Mouse (Mus musculus) limb, embryonic 11.5 days (tissue): ENCODE measurements around the gene Pgs1. TPM values are rescaled to one million over a fixed set of nuclear protein-coding genes. Genes with fewer than 3 reads are reported as not detected.

Experiments used
- ATAC-seq: fragments of 200-750 bp; cut with Nextera tagmentation; 2 replicates; pipeline ENCODE4 v1.8.0; 2017; ENCODE audit warnings: low read depth; ENCODE audit not compliant: insufficient number of reproducible peaks, low FRiP score, low TSS enrichment
- DNase-seq: peaks from one replicate; pipeline ENCODE4 v3.0.0-alpha.2; 2015; ENCODE audit warnings: low spot score
- H3K27ac ChIP-seq: fragments of 300-500 bp; sonication (generic); replicated peaks from 2 replicates; pipeline ENCODE4 v1.5.1; 2014; ENCODE audit warnings: low read depth, mild to moderate bottlenecking, low read length
- H3K27me3 ChIP-seq: fragments of 300-500 bp; sonication (generic); 2 replicates; pipeline ENCODE4 v1.6.1; 2014; ENCODE audit warnings: mild to moderate bottlenecking, low read length, mixed read lengths; ENCODE audit not compliant: control insufficient read depth, insufficient read depth
- H3K36me3 ChIP-seq: fragments of 300-500 bp; sonication (generic); 2 replicates; pipeline ENCODE4 v1.6.1; 2014; ENCODE audit warnings: mild to moderate bottlenecking, low read length, moderate library complexity, mixed read lengths; ENCODE audit not compliant: control insufficient read depth, insufficient read depth
- H3K4me1 ChIP-seq: fragments of 300-500 bp; sonication (generic); 2 replicates; pipeline ENCODE4 v1.6.1; 2014; ENCODE audit warnings: low read length, mixed read lengths; ENCODE audit not compliant: control insufficient read depth, insufficient read depth
- H3K4me2 ChIP-seq: fragments of 300-500 bp; sonication (generic); 2 replicates; pipeline ENCODE4 v1.6.1; 2014; ENCODE audit warnings: low read depth, mild to moderate bottlenecking, moderate library complexity; ENCODE audit not compliant: severe bottlenecking
- H3K4me3 ChIP-seq: fragments of 300-500 bp; sonication (generic); 2 replicates; pipeline ENCODE4 v1.5.1; 2014; ENCODE audit warnings: low read depth, low read length
- H3K9ac ChIP-seq: fragments of 300-500 bp; sonication (generic); 2 replicates; pipeline ENCODE4 v1.6.1; 2014; ENCODE audit warnings: mild to moderate bottlenecking, low read length
- H3K9me3 ChIP-seq: fragments of 300-500 bp; sonication (generic); 2 replicates; pipeline ENCODE4 v1.6.1; 2016; ENCODE audit warnings: low read length; ENCODE audit not compliant: control insufficient read depth
- WGBS: fragments of 180-500 bp; shearing (Covaris S2); extraction: QIAGEN DNeasy Blood & Tissue Kit; methylation state at CpG from one replicate; pipeline ENCODE4 v1.1.7; 2014; 5-methylcytosine and 5-hydroxymethylcytosine counted together
- polyA plus RNA-seq: library from polyadenylated mRNA; unstranded; fragments of >200 nt; fragmentation: Nextera tagmentation; extraction: Ambion mirVana; gene quantifications from 2 replicates; pipeline ENCODE4 v1.2.1, GENCODE M21; 2014

The Pgs1 gene
- polyA plus RNA-seq, 1 experiment from 2014 or later: 38.4 TPM

DNA sequence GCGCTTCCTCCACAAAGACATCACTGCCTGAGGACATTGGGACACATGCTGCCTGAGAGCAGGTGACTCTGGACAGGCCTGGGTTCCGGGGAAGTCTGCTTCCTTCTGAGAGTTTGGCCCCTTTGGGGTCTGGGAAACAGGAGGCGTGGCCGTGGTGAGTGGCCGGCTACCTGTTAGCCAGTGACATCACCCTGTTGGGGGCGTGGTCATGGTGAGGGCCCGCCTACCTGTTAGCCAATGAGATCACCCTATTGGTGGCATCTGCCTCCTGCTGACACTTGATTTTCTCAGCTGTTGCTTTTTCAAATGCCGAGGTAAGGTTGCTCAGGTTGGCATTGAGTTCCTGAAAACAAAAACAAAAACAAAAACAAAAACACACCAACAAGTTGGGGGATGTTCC, 63.5 kb downstream of the Pgs1 start:
- Histone ChIP-seq H3K4me2 (no peak overlapping the region), H3K9ac (no peak overlapping the region), H3K4me1 (no peaks in the 10 kb centered on the region), H3K9me3 (no peaks in the 10 kb centered on the region), H3K36me3 (no peaks in the 10 kb centered on the region), H3K27me3 (no peaks in the 10 kb centered on the region), H3K27ac (no peak overlapping the region), H3K4me3 (no peak overlapping the region)
- WGBS: 19% methylated on average over 8 of the region's 8 CpGs
- ATAC-seq: no peak
- DNase-seq: peak; percentile 47

DNA sequence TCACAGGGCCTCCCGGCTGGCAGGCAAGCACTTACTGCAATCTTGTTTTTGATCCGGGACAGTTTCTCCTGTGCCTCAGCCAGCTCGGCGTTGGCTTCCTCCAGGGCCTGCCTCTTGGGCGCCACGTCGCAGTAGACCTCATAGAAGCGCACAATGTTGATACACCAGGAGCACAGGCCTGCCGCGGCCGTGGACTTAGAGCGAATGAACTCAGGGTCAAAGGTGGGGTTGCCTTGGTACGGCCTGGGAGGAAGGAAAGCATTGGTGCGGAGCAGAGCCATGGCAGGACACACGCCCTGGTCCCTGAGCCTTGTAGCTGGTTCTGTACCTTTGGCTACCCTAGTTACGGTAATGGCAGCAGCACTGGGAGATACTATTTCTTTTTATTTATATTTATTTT, 64.1 kb downstream of the Pgs1 start:
- Histone ChIP-seq H3K36me3 (no peaks in the 10 kb centered on the region), H3K4me3 (no peak overlapping the region), H3K4me1 (no peaks in the 10 kb centered on the region), H3K9ac (no peak overlapping the region), H3K4me2 (no peak overlapping the region), H3K27ac (no peak overlapping the region), H3K9me3 (no peaks in the 10 kb centered on the region), H3K27me3 (no peaks in the 10 kb centered on the region)
- no peak for DNase-seq
- no peak for ATAC-seq
- WGBS: 80% methylated on average over 16 of the region's 16 CpGs

DNA sequence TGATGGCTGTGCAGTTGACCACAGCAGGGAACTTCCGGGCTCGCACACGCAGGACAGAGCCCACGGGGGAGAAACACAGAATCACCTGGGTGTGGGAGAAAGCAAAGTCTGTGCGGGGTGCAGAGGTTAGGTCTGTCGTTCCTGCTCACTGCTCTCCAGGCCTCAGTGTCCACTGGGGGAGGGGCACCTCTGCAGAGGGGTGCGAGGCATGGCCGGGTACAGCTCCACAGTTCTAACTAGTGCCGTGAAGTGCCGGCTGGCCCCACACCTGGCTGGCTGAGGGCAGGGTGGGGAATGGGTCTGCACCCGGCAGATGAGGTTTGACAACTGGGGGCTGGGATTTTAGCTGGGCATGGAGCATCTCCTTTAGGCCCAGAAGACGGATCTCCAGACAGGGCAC, 72.3 kb downstream of the Pgs1 start:
- Histone ChIP-seq H3K27me3 (no peaks in the 10 kb centered on the region), H3K9ac (no peak overlapping the region), H3K27ac (no peak overlapping the region), H3K4me1 (no peaks in the 10 kb centered on the region), H3K9me3 (no peaks in the 10 kb centered on the region), H3K4me3 (no peak overlapping the region), H3K36me3 (no peaks in the 10 kb centered on the region), H3K4me2 (no peak overlapping the region)
- WGBS: 71% methylated on average over 12 of the region's 12 CpGs
- DNase-seq: no peak
- no peak for ATAC-seq

DNA sequence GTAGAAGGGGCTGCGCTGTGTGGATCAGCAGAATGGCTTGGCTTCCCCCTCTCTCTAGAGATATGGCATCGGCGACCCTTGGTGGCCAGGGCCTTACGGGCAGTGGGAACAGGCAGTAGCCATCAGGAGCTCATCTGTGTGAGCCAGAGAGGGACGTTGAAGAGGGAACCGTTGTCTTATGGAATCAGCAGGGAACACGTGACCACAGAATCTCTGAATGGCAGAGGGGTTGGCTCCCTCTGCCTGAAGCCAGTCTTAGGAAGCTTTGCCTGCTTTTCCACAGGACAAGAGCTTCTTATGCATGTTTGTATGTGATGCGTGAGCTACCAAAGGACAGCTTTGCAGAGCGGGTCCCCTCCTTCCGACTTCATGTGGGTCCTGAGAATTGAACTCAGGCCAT, 72.8 kb downstream of the Pgs1 start:
- H3K4me1 ChIP-seq: no peaks in the 10 kb centered on the region
- DNase-seq (no peak), ATAC-seq (no peak)
- peak overlapping the region; percentile 7; the same call in 1 of the 2 replicates for H3K9ac ChIP-seq
- H3K9me3 ChIP-seq: no peaks in the 10 kb centered on the region
- H3K4me3 ChIP-seq: no peak overlapping the region
- WGBS: 64% methylated on average over 10 of the region's 10 CpGs
- no peak overlapping the region for H3K4me2 ChIP-seq
- no peaks in the 10 kb centered on the region for H3K27me3 ChIP-seq
- no peaks in the 10 kb centered on the region for H3K36me3 ChIP-seq
- no peak overlapping the region for H3K27ac ChIP-seq

DNA sequence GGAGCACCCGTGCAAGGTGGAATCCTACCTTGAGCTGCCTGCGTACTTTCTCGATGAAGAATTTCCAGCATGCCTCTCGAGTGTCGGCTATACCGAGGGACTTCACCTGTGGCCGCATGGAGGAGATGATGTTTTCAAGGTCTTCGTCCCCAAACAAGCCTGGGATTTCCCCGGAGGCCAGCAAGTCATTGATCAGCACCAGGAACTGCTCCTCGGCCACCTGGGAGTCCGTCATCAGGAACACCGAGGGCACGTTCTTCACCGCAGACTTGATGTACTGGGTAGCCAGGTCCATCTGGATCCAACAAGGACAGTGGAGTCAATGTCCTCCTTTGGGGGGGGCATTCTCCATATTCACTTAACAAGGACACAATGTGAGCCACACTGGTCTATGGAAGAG, 73.9 kb downstream of the Pgs1 start:
- Histone ChIP-seq H3K4me1 (no peaks in the 10 kb centered on the region), H3K36me3 (no peaks in the 10 kb centered on the region), H3K27me3 (no peaks in the 10 kb centered on the region), H3K4me2 (no peak overlapping the region), H3K9me3 (no peaks in the 10 kb centered on the region), H3K9ac (no peak overlapping the region), H3K27ac (no peak overlapping the region), H3K4me3 (no peak overlapping the region)
- no peak for ATAC-seq
- DNase-seq: no peak
- WGBS: 84% methylated on average over 14 of the region's 14 CpGs

DNA sequence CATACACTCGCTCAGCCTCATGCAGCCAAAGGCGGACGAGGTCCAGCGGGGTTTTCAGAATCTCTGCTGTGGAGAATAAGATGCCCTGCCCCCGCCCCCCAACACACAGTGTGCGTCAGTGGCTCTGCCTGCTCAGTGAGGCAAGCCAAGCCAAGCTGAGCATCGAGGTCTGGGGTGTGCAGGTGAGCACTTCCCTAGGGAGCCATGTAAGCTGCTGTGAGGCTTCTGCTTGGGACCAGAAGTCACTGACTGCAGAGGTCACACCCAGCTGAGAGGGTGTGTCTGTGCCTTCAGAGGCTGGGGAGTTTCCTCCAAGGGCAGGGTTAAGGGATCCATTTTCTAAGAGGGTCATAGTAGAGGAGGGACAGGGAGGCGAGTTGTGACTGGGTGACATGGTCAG, 81.5 kb downstream of the Pgs1 start:
- no peak overlapping the region for H3K4me2 ChIP-seq
- no peaks in the 10 kb centered on the region for H3K36me3 ChIP-seq

DNA sequence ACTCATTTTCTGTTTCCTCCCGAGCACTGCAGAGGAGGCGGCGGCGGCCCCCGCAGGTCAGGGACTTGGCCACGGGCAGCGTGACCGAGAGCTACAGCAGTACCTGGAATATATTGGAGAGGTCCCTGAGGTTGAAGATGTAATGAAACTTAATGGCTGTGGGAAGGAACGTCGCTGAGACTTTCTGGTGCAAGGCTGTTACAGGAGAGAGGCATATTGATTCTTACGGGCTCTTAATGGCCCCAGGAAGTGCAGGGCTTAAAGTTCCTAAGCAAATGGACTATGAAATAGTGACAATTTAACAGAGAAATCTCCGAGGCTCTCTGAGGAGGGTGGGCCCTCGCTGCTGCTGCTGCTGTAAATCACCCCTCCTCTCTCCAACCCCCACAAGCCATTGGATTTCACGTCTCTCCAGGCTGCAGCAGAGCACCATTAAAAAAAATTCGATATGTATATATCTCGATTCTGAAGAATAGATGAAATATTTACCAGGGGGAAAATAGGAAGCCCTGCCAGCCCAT, 82.8 kb downstream of the Pgs1 start:
- no peak for ATAC-seq

More for the DNA sequence above, 81.5 kb downstream of the Pgs1 start:
- 87% methylated on average over 8 of the region's 8 CpGs for WGBS
- Histone ChIP-seq H3K4me3 (no peak overlapping the region), H3K9me3 (no peaks in the 10 kb centered on the region), H3K27ac (no peak overlapping the region), H3K27me3 (no peaks in the 10 kb centered on the region), H3K9ac (no peak overlapping the region), H3K4me1 (peaks cover 7% of the 10 kb centered on the region; the same call in 1 of the 2 replicates)
- ATAC-seq: no peak
- DNase-seq: no peak

DNA sequence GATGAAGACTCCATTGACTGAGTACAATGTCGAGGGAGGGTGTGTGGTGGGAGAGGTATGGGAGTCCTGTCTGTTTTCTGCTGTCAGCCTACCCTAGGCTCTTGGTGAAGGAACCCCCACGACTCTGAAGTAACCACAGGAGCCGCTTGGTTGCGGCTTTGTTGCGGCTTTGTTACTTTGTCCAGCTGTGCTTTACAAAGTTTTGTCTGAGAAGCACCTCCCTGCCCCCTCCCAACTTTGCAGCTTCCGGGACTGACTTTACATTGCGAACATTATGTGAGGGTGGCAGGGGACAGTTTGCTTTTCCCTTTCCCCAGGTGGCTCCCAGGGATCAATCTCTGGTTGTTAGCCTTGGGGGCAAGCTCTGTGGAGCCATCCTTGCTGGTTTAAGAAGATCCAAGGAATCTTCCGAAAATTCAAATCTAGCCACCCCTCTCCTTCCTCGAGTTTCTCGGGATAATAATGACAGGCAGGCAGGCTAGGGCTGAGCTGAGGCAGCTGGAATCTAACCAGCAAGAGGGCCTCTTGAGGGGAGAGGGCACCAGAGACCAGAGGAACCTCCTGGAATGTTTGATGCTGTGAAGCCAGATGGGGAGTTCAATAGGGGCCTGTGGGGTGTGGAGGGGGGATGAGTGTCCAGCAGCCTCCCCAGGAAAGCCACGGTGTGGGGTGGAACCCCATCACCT, 85.3 kb downstream of the Pgs1 start:
- Histone ChIP-seq H3K9ac (no peak overlapping the region), H3K36me3 (no peaks in the 10 kb centered on the region), H3K4me2 (no peak overlapping the region), H3K27me3 (no peaks in the 10 kb centered on the region), H3K4me3 (no peak overlapping the region), H3K4me1 (peaks cover 7% of the 10 kb centered on the region; the same call in 1 of the 2 replicates), H3K9me3 (no peaks in the 10 kb centered on the region), H3K27ac (no peak overlapping the region)
- no peak for ATAC-seq
- no peak for DNase-seq
- 74% methylated on average over 11 of the region's 11 CpGs for WGBS

More for the DNA sequence above, 82.8 kb downstream of the Pgs1 start:
- Histone ChIP-seq H3K4me3 (no peak overlapping the region), H3K27ac (0 out of 2 replicates have a peak overlapping the region, but pooled peaks have one; percentile 14), H3K36me3 (no peaks in the 10 kb centered on the region), H3K4me2 (no peak overlapping the region), H3K27me3 (no peaks in the 10 kb centered on the region), H3K9ac (no peak overlapping the region), H3K4me1 (peaks cover 7% of the 10 kb centered on the region; the same call in 1 of the 2 replicates), H3K9me3 (no peaks in the 10 kb centered on the region)
- WGBS: 68% methylated on average over 16 of the region's 16 CpGs
- DNase-seq: no peak
